Mouse (Mus musculus): Measurements from ENCODE around the gene Rpusd3.
A peak's percentile ranks its signal among the peaks of the same experiment; 100 is the strongest.

The Rpusd3 gene

DNA sequence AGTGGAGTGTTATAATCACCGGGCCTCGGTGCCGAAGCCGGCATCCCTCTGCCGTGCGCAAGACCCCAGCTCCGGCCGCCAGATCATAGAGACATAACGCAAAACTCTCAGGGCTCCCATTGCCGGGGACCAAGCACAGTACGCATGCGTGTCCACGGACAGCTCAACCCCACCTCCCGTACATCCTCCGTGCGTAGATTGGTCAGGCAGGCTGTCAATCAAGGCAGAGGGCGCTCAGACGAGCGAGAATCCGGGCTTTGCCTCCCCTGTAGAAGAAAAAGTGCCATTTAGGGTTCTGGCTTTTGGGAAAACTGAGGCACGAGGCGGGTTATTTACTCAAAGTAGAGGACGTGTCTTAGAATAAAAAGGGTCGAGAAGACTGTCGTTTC, at the start of gene Rpusd3:
Gene Rpusd3 (minus strand): TSS at position 142 of the 389 bp plus-strand sequence.
- peak; percentile 100 for DNase-seq

DNA sequence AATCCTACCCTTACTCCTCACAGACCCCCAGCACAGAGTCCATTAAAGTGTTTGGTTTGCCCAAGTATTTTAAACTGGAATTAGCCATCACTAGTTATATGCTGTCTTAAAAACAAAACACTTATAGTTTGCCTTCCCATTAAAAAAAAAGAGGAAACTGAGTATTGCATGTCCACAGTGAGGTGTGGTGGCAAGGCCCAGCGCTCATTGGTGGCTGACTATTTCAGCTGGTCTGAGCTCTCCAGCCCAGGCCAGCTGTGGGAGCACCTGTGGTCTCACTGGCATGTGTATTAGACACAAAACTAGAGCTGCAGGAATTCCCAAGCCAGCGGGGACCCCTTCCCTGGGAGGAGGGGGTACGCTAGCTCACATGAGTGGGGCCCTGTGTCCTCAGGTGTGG, 49.4 kb upstream of the Rpusd3 start:
- DNase-seq: no peak

DNA sequence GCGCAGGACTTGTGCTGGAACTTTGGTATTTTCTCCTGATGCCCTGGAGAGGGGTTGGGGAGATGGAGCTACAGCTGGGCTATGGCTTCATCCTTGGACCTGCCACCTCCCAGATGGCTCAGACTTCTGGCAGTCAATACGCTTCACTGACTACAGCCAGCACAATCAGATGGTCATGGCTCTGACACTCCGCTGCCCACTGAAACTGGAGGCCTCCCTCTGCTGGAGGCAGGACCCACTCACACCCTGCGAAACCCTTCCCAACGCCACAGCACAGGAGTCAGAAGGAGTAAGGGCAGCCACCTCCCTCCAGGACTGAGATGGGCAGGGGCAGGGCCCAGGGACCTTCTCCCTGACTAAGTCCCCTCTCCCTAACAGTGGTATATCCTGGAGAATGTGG, 46.5 kb upstream of the Rpusd3 start:
- DNase-seq: no peak

DNA sequence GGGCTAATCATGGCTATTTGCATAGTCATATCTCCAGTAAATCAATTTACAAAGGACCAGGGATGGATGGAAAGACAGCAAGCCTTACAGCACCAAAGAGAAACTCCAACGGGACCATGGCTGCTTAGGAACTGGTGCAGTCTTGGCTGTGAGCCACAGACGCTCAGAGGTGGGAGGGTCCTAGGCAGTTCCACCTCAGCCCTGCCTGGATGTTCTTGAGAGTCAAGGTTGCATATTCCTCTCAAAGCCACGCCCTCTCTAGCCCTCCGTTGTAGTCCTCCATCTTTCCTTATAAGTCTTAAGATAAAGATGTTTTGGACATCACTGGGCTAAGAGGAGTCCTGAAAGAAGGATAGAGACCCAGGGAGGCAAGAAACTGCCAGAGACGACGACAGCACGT, 44.9 kb upstream of the Rpusd3 start:
- DNase-seq: no peak

DNA sequence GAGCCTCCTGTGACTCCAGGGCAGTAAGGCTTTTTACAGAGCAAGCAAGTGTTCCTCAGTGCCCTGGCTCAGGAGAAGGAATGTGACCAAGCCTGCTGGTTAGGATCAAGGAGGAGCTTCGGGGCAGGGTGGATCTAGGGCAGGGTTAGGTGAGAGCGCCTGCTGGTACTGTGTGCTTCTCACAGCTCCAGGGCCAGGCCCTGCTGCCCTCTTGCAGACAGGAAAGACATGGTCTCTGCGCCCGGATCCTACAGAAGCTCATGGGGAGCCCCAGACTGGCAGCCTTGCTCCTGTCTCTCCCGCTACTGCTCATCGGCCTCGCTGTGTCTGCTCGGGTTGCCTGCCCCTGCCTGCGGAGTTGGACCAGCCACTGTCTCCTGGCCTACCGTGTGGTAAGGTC, 39.5 kb upstream of the Rpusd3 start:
- DNase-seq: no peak

DNA sequence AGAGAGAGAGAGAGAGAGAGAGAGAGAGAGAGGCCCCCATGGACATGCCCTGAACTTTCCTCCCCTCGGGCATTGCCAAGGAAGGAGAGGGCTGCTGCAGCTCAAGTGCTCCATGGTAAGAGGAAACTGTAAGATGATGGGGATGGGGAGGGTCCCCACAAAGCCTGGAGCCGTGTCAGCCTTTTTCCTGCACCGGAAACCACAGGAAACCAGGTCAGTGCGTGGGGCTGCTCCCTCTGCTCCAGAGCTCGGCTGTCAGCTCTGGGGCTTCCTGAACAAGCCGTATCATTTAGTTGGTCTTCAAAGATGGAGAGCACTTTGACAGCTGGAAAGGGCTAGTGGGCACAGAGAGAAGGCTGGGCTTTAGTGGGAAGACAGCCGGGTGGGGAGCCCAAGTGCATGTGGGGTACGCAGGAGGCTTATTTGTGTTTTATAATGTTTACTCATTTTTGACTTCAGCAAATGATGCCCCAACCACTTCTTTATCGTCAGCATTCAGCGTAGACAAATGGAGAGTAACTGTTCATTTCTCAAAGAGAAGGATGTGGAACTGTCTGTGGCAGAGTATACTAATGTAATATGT, 38.9 kb upstream of the Rpusd3 start, which contains the start of gene Il17re:
Gene Il17re (plus strand): TSS at position 533 of the 583 bp plus-strand sequence.
- no peak for DNase-seq

DNA sequence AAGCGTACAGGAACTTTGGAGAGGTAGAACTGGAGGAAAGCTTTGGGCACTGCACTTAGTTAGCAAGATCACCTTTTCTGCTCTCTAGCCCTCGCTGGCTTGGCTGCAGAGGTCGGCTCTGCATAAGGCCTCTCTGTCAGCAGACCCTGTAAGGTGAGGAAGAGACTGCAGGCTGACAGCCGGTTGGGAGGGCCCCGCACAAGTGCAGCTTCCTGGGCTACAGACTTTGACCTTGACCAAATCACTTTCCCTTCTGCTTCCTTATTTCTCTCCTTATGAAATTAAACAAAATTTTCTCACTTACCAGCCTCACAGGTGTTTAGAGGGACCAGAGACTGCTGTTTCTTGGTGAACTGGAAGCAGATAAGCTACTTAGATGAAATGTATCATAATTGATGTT, 35.9 kb upstream of the Rpusd3 start:
- no peak for DNase-seq

DNA sequence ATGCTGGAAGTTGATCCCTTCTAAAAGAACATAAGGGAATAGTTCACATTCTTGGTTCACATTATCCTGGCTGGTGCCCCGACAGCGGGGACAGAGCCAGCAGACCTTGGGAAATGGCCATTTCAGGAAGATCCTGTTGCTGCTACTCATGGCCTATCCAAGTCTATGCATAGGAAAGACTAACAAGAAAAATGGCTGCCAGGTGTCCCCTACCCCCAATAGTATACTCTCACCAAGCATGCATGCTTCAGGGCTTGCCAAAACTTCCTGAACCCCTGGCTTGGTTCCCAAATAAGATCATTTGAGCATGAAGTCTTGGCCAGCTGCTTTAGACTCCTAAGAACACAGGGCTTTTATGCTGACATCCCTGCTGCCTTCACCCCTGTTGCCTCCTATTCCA, 32.7 kb upstream of the Rpusd3 start:
- DNase-seq: no peak

DNA sequence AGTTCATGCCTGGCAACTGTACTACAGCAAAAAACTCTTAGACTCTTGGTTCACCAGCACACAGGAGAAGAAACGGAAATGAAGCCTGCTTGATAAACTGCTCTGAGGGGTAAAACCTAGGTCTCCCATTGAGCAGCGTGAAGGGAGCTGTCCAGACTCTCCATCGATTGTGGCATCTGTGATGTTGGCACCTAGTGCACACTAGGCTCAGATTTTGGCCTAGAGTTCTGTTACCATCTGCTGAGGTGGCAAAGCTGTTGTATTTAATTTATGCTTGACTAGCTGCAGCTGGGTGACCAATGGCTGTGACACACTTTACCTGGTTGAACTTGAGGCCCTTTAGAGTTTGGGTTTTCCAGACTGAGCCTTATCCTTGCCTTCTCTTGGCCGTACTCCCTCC, 28.5 kb upstream of the Rpusd3 start:
- no peak for DNase-seq

DNA sequence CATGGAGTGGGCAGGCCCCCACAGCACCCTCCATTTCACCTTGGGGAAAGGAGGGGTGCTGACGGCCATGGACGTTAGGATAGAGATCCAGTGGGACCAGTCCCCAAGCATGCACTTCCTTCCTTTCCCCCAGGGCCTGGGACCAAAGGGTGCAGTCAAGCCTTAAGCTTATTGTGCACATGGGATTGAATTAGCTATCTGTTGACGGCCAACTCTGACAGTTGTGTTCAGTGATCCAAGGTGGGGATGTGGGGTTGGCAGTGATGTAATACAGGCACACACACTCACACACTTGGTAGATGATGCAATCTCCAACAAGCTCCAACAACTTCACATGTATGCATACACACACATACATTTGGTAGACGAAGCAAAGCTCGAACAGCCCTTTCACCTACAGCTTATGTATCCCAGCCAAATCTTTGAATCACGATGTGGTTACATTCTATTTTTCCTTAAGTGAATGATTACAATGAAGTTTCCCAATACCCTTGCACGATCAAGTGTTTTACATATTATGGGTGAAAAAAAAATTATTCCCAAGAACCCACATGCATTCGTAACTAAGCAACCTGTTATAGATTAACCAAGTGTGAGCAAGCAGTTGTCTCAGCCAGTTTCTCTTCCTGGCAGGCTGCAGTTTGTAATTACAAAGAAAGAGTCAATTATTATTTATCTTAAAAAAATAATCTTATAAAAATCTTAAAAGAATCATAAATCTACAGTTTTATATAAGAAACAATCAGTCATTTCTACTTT, 25.2 kb upstream of the Rpusd3 start:
- no peak for DNase-seq

DNA sequence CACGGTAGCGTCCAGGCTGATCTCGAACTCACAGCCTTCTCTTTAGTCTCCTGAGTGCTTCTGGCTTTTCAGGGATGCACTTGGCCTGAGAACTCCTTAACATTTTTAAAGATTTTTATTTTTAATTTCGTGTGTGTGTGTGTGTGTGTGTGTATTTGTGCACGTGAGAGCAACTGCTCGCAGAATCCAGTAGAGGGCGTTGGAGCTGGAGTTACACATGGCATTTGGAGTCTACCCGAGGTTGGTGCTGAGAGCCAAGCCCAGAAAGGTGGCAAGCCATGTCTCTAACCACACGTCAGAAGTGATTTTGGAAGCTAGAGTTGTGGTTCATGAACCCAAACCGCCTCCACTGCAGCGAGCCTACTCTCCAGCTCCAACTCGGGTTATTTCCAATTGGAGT, 24.0 kb upstream of the Rpusd3 start:
- no peak for DNase-seq

DNA sequence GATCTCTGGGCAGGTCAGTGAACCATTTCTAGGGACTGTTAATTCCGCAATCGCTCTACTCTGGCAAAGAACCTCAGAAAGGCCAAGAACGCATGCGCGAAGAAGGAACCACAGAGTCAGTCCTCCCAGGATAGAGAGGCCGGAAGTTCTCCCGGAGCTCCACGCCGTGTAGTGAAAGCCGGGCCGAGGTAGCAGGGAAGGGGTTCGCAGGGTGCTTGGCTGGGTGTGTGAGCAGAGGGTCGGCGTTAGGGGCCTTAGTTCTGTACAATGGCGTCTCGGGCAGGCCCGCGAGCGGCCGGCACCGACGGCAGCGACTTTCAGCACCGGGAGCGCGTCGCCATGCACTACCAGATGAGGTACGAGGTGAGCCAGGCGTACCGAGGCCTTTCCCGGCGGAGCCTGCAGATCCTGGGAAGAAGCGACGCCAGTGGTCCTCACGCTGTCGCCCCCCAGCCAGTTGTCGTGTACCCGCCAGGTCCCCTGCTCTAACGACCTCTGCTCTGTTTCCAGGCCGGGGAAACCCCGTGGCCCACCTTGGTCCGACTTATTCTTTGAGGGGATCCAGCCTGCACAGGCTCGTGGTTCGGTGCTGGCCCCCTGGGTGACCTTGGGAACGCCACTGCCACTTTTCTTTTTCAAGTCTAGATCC, 23.4 kb upstream of the Rpusd3 start, which contains the start of gene Jagn1:
Gene Jagn1 (plus strand): TSS at position 128 of the 649 bp plus-strand sequence.
- peak; percentile 85 for DNase-seq

DNA sequence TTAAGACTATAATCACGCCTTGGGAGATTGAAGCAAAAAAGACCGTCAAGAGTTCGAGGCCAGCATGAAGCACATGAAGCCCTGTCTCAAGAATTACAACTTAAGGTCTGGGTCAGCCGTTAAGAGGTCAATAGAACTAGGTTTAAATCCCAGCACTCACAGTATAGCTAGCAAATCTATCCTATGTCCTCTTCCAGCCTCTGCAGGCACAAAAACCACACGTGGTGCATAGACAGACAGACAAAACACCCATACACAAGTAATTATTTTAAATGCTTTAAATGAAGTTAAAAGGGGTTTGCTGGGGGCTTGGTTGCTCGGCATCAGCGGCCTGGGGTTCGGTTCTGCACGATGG, 22.9 kb upstream of the Rpusd3 start:
- no peak for DNase-seq

DNA sequence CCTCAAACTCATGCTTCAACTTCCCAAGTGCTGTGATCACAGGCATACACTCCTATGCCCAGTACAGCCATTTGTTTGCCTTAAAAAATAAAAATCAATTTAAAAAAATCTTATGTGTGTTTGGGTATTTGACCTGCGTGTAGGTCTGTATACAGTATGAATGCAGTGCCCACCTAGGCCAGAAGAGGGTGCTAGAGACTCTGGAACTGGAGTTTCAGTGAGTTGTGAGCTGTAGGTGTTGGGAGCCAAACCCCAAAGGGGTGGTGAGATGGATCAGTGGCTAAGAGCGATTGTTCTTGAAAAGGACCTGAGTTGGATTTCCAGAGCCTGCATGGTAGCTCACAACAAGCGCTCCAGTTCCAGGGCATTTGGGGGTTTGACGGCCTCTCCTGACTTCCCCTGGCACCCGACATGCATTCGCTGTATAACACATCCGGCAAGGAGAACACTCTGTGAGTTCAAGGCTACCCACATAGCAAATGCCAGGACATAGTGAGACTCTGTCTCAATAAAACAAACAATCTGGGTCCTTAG, 22.1 kb upstream of the Rpusd3 start:
- peak; percentile 72 for DNase-seq

DNA sequence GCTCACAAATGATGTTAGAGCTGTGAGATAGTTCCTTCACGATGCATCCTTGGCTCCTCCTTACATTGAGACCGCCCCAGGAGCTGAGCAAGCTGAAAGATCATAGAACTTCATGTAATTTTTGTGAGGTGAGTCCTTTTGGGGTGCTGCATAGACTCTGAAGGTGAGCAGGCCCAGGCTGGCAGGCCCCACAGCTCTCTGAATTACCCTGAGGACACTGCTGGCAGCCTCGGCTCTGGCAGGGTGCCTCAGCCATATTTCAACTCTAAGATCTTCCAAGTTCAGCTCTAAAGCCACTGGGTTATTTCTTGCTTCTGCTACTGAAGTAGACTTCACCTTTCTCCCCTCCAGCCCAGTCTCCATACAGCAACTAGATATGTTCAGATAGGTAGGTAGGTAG, 21.5 kb upstream of the Rpusd3 start:
- no peak for DNase-seq

DNA sequence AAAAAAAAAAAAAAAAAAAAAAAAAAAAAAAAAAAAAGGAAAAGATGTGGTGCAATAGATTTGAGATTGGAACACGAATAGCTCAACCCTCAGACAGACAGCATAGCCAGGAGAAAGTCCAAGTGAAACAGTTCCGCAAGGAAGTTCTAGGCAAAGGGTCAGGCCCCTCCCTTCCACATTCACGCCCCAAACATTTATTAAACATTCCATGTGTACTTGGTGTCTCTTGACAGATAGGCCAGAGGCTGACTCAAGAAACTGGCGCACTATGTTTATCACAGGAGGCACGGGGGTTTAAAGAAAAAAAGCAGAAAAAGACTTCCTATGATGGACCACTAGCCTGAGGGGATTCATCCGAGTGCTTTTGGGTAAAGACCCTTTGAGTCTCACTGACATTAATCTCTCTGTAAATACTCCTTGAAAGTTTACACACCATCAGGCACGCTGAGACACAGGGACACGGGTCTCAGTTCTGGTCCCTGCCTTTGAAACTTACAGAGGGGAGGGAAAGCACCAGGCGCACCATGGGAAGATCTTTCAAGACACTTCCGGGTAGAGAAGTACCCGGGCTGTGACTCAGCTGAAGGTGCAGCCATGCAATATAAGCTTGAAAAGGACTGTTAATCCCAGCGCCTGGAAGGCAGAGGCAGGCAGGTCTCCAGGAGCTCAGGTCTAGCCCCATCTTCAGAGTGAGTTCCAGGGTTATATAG, 19.7 kb upstream of the Rpusd3 start:
- DNase-seq: no peak

DNA sequence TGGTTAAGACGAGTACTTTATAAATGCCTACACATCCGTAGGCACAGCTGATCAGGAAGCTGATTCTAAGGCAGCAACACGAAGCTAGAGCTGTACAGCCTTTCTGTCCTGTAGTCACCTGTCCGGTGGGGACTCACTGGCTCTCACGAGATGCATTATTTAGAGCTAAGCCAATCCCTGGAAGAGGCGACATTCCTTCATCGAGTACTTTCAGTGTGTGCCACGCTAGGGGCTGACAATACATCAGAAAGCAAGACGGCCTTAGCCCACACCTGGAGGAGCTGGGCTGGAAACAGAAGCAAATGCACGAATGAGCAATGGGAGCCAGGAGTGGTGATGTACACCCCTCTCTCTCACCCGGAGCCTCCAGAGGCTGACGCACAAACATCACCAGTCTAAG, 18.0 kb upstream of the Rpusd3 start:
- DNase-seq: no peak

DNA sequence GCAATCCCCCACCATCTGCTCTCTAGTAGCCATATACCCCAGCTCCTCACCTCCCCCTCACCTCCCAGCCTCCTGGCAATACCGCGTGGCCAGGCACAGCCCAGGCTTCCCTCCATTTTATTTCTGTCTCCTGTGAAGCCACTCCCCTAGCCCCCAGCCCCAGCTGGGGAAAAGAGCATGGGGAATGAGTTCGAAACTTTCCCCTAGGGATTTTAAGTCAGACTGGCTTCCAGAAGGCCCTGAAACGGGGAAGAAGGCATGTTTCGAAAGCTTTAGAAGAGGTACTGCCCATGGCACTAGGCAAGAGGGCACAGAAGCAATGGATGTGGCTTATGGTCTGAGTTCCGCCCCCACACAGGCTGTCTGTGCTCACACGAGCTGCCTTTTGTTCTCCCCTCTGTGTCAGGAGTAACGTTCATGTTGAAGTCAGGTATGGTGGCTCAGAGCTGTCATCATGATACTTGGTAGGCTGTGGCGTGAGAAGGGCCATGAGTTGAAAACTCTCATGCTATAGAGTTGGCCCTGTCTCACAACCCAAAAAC, 16.6 kb upstream of the Rpusd3 start, which contains the start of gene Cidec:
Gene Cidec (minus strand): TSS at position 97 of the 542 bp plus-strand sequence.
- no peak for DNase-seq

DNA sequence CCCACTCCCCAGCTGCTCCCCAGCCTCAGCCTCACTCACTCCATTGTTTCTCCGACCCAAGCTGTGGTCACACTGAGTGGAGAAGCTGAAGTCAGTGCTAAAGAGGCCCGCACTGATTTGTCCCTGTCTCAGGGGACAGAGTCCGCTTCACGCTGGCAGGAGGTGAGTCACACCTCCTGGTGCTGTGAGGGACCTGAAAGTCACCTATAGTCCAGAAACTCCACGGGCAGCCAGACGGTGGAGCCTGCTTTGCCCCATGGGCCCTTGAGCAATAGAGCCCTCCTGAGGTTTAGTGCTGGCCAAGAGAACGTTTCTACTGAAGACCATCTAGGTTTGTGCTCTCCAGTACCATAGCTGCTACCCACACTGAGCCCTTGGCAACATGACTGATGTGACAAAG, 15.6 kb upstream of the Rpusd3 start:
- DNase-seq: no peak

DNA sequence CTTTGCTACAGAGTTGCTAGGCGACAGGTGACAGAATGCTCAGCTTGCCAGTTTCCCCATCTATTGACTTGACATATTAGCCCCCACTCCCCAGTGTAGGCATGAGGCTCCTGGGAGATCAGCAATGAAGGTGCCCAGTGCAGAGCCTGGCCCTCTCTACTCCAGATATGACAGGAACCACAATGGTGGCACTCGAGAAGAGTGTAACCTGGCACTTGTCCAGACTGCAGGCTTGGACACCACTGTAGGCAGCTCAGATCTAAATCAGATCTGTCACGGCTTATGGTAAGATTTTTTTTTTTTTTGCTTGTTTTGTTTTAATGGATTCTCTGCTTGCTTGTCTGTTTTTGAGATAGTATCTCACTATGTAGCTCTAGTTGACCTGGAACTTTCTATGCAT, 14.5 kb upstream of the Rpusd3 start:
- no peak for DNase-seq

DNA sequence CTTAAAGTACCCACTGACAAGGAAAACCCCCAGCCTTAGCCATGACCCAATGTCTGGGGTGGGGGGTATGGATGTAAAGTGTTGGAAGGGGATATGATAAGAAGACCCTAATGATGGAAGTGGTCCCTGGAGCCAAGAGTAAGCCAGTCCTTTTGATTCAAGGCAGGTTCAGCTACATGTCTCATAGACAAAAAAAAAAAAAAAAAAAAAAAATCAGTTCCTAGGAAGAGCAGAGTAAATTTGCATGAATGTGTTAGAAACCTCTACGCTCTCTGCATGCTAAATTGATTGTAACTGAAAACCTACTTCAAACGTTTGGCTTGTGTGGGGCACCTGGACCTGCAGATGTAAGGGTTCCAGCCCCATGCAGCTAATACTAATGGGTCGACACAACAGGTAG, 12.7 kb upstream of the Rpusd3 start:
- DNase-seq: no peak

DNA sequence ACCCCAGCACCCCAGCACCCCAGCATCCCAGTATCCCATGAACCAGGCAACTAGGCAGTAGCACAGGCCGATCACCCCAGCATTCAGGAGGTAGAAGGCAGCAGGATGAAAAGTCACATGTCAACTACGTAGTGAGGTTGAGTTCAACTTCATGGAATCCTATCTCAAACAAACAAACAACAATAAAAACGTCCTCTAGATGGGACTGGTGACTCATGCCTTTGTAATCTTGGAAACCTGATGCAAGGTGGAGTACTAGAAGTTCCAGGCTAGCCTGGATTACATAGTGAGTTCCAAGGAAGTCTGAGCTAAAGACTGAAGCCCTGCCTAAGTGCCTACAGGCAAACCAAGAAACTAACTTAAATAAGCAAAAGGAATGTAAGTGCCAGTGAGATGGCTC, 11.7 kb upstream of the Rpusd3 start:
- no peak for DNase-seq

DNA sequence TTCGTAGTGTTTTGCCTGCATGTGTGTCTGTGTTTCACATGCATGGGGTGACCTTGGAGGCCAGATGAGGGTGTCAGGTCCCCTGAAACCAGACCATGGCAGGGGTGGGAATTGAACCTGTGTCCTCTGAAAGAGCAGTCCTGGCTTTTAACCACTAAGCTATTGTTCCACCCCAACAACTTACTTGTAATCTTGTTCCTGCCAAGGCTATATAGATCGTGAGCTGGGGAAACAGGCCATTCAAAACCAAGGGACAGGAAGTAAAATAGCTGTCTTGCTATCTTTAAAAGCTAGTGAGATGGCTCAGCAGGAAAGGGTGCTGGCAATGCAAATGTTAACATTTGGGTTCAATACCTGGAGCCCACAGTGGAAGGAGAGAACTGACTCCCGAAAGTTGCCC, 10.8 kb upstream of the Rpusd3 start:
- DNase-seq: no peak
